In the genomic region with DNA sequence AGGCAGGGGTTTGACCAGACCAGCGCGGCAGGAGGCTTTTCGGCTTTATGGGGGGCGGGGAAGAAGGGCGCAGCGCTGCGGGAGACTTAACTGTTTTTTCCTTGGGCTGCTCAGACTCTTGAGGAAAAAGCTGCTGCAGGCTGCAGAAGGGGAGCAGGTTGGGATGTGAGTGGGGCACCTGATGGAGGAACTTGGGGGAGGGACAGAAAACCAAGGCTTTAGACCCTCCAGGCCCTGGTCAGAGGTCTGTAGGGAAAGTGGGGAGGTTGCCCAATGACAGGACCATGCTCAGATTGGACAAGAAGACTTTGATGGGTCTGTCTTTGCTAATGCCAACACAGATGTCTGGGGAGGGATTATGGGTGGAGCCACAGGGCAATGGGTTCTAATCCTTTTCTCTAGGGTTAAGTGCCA, we compare ENCODE assay signal across 8 mouse cellular contexts. TPM values are rescaled to one million over a fixed set of nuclear protein-coding genes. Genes with fewer than 3 reads are reported as not detected.
DNase-seq lines count a peak whose midpoint lies in the region; ATAC-seq and TF ChIP-seq lines count a peak whose summit lies in the region.

No protein-coding gene starts in this region.

- no peaks in the 10 kb centered on the region for H3K36me3 ChIP-seq in ES-E14 (ENCODE audit: control insufficient read depth, insufficient read depth, low read length, poor library complexity, severe bottlenecking)
- H3K36me3 ChIP-seq in hindbrain, embryonic 14.5 days (replicated peaks; ENCODE audit: control insufficient read depth, insufficient read depth): no peaks in the 10 kb centered on the region
- H3K36me3 ChIP-seq in liver, embryonic 12.5 days: no peaks in the 10 kb centered on the region
- no peaks in the 10 kb centered on the region for H3K36me3 ChIP-seq in thymus, adult 2 months (ENCODE audit: control insufficient read depth, insufficient read depth, low read length)

- in situ Hi-C loops in ES-E14 (cut with MboI; ENCODE audit: low sequenced_read_pairs in 2 of 2, unreplicated experiment in 2 of 2): no loop called here

- H3K4me1 ChIP-seq in ES-E14 (ENCODE audit: control insufficient read depth in 2 of 2, insufficient read depth in 2 of 2, low read length in 2 of 2, poor library complexity in 1 of 2): peaks cover 0 to 5% of the 10 kb centered on the region in 2 experiments; a peak in 1 of 4 replicates
- H3K4me1 ChIP-seq in hindbrain, embryonic 14.5 days (replicated peaks; ENCODE audit: control insufficient read depth, insufficient read depth, low read length): peaks cover 12% of the 10 kb centered on the region
- H3K4me1 ChIP-seq in liver, embryonic 12.5 days: peaks cover 9% of the 10 kb centered on the region
- peaks cover 22% of the 10 kb centered on the region for H3K4me1 ChIP-seq in thymus, adult 2 months (replicated peaks; ENCODE audit: control insufficient read depth, insufficient read depth, low read length)

- no peaks in the 10 kb centered on the region for H3K9me3 ChIP-seq in ES-E14 (ENCODE audit: control insufficient read depth, insufficient read depth, low read depth, low read length)
- H3K9me3 ChIP-seq in hindbrain, embryonic 14.5 days (ENCODE audit: control insufficient read depth, low read length): no peaks in the 10 kb centered on the region
- no peaks in the 10 kb centered on the region for H3K9me3 ChIP-seq in liver, embryonic 12.5 days (replicated peaks)

- no peak overlapping the region for H3K9ac ChIP-seq in ES-E14 (ENCODE audit: insufficient read depth, low read depth, low read length, poor library complexity, severe bottlenecking)
- H3K9ac ChIP-seq in hindbrain, embryonic 14.5 days: peak overlapping the region; percentile 60
- H3K9ac ChIP-seq in liver, embryonic 12.5 days: 0 out of 2 replicates have a peak overlapping the region, but pooled peaks have one; percentile 44

- no peak; the same call in 1 of the 2 replicates for ATAC-seq in hindbrain, embryonic 14.5 days (ENCODE audit: low FRiP score)
- no peak for ATAC-seq in liver, embryonic 12.5 days

- WGBS in hindbrain, embryonic 14.5 days: 5% methylated on average over 7 of the region's 7 CpGs
- 9% methylated on average over 7 of the region's 7 CpGs for whole genome bisulfite sequencing in liver, embryonic 12.5 days (ENCODE audit: insufficient replicate concordance)
- WGBS in thymus, adult 2 months: 19% methylated on average over 7 of the region's 7 CpGs

- H3K27me3 ChIP-seq in hindbrain, embryonic 14.5 days (ENCODE audit: control insufficient read depth, insufficient read depth, low read length): peaks cover 18% of the 10 kb centered on the region
- peaks cover 67% of the 10 kb centered on the region for H3K27me3 ChIP-seq in liver, embryonic 12.5 days (replicated peaks)
- no peaks in the 10 kb centered on the region for H3K27me3 ChIP-seq in thymus, adult 2 months (ENCODE audit: control insufficient read depth, insufficient read depth, low read length)

- no peak for TF ChIP-seq POLR2A in thymus, adult 2 months (IDR thresholded peaks at IDR 0.05; ENCODE audit: control insufficient read depth, extremely low read depth, insufficient read depth, low read length, poor library complexity)

- peak; percentile 57 for DNase-seq in cerebellum, adult 9-10 months
- no peak for DNase-seq in cerebellum, postnatal 14 days
- DNase-seq in ES-E14 (ENCODE audit: low read depth, low spot score): no peak
- DNase-seq in hindbrain, embryonic 14.5 days (ENCODE audit: low spot score): no peak
- no peak for DNase-seq in ovary, adult 18-20 months (ENCODE audit: low spot score)
- no peak for DNase-seq in spleen, postnatal 10 days (ENCODE audit: low spot score in 2 of 2)
- no peak for DNase-seq in thymus, adult 2 months

- H3K4me3 ChIP-seq in ES-E14 (ENCODE audit: insufficient read depth in 1 of 2, low read depth in 1 of 2, low read length in 2 of 2, poor library complexity in 1 of 2, severe bottlenecking in 1 of 2): peak overlapping the region; percentile 42 to 47; a peak in 3 of 4 replicates
- H3K4me3 ChIP-seq in hindbrain, embryonic 14.5 days (replicated peaks; ENCODE audit: low read length): peak overlapping the region; percentile 49
- peak overlapping the region; percentile 39 for H3K4me3 ChIP-seq in liver, embryonic 12.5 days
- no peak overlapping the region for H3K4me3 ChIP-seq in thymus, adult 2 months (ENCODE audit: control insufficient read depth, insufficient read depth, low read length)

- H3K27ac ChIP-seq in ES-E14 (ENCODE audit: insufficient read depth, low read depth, low read length, poor library complexity, severe bottlenecking): no peak overlapping the region
- H3K27ac ChIP-seq in hindbrain, embryonic 14.5 days: no peak overlapping the region
- no peak overlapping the region for H3K27ac ChIP-seq in liver, embryonic 12.5 days
- no peak overlapping the region for H3K27ac ChIP-seq in thymus, adult 2 months (ENCODE audit: control insufficient read depth, insufficient read depth, low read length)

- TF ChIP-seq CTCF in thymus, adult 2 months (IDR thresholded peaks at IDR 0.05; ENCODE audit: borderline replicate concordance, control insufficient read depth, extremely low read depth, insufficient read depth, low read length, poor library complexity): no peak

- peak overlapping the region; percentile 76 for H3K4me2 ChIP-seq in hindbrain, embryonic 14.5 days (replicated peaks)
- H3K4me2 ChIP-seq in liver, embryonic 12.5 days: peak overlapping the region; percentile 64

TF ChIP-seq in ES-E14, 5 proteins besides CTCF, POLR2A, EP300 and RAD21:
- TF ChIP-seq ZNF384 (IDR thresholded peaks at IDR 0.05; ENCODE audit: low read depth, low read length) (no peak), HCFC1 (IDR thresholded peaks at IDR 0.05; ENCODE audit: borderline replicate concordance, insufficient read depth, low read length) (no peak), ZC3H11A (IDR thresholded peaks at IDR 0.05; ENCODE audit: borderline replicate concordance, low read depth, low read length) (no peak), CHD2 (IDR thresholded peaks at IDR 0.05; ENCODE audit: low read depth, low read length) (no peak), MAFK (IDR thresholded peaks at IDR 0.05; ENCODE audit: insufficient read depth, low read depth, low read length) (no peak)
TF ChIP-seq in ES-E14: peak in this region for 0.

RNA-seq across cellular contexts. Expression of gene AI854703, which starts 1.0 kb away (rescaled TPM):
- 0.67 and 0.90 TPM in 2 replicates for total RNA-seq in ES-E14 (2012; rRNA removed)
- 23.1 and 25.7 TPM in 2 replicates for polyA plus RNA-seq in hindbrain, embryonic 14.5 days (2014; fragmentation: Nextera tagmentation; extraction: Ambion mirVana)
- polyA plus RNA-seq in liver, embryonic 12.5 days (2016; fragmentation: Nextera tagmentation; extraction: Ambion mirVana): 0.30 and 0.50 TPM in 2 replicates
- 1.5 and 1.7 TPM in 2 replicates for polyA plus RNA-seq in thymus, adult 2 months (2012; rRNA removed)

RNA-seq across cellular contexts. Expression of gene Gimap8, which starts 19.5 kb away (rescaled TPM):
- total RNA-seq in ES-E14 (2012; rRNA removed): 0.11 and 0.22 TPM in 2 replicates
- 0.12 and 0.16 TPM in 2 replicates for polyA plus RNA-seq in hindbrain, embryonic 14.5 days (2014; fragmentation: Nextera tagmentation; extraction: Ambion mirVana)
- polyA plus RNA-seq in liver, embryonic 12.5 days (2016; fragmentation: Nextera tagmentation; extraction: Ambion mirVana): 0.93 and 1.0 TPM in 2 replicates
- 26.6 and 29.8 TPM in 2 replicates for polyA plus RNA-seq in thymus, adult 2 months (2012; rRNA removed)

RNA-seq across cellular contexts. Expression of gene Zfp775, which starts 25.7 kb away (rescaled TPM):
- total RNA-seq in ES-E14 (2012; rRNA removed): 3.5 and 3.8 TPM in 2 replicates
- 11.8 and 13.6 TPM in 2 replicates for polyA plus RNA-seq in hindbrain, embryonic 14.5 days (2014; fragmentation: Nextera tagmentation; extraction: Ambion mirVana)
- polyA plus RNA-seq in liver, embryonic 12.5 days (2016; fragmentation: Nextera tagmentation; extraction: Ambion mirVana): 2.0 and 2.2 TPM in 2 replicates
- polyA plus RNA-seq in thymus, adult 2 months (2012; rRNA removed): 8.2 and 10.2 TPM in 2 replicates

RNA-seq across cellular contexts. Expression of gene Gm44965, which starts 33.8 kb away (rescaled TPM):
- total RNA-seq in ES-E14 (2012; rRNA removed): not detected in 2 replicates
- polyA plus RNA-seq in hindbrain, embryonic 14.5 days (2014; fragmentation: Nextera tagmentation; extraction: Ambion mirVana): 0.74 and 0.78 TPM in 2 replicates
- polyA plus RNA-seq in liver, embryonic 12.5 days (2016; fragmentation: Nextera tagmentation; extraction: Ambion mirVana): not detected in 2 replicates
- not detected in 2 replicates for polyA plus RNA-seq in thymus, adult 2 months (2012; rRNA removed)

RNA-seq across cellular contexts. Expression of gene Repin1, which starts 33.8 kb away (rescaled TPM):
- 17.4 and 22.8 TPM in 2 replicates for total RNA-seq in ES-E14 (2012; rRNA removed)
- 37.4 and 41.7 TPM in 2 replicates for polyA plus RNA-seq in hindbrain, embryonic 14.5 days (2014; fragmentation: Nextera tagmentation; extraction: Ambion mirVana)
- polyA plus RNA-seq in liver, embryonic 12.5 days (2016; fragmentation: Nextera tagmentation; extraction: Ambion mirVana): 11.8 and 13.2 TPM in 2 replicates
- 35.3 and 40.2 TPM in 2 replicates for polyA plus RNA-seq in thymus, adult 2 months (2012; rRNA removed)

Comparison
In these comparisons a context has a peak if more than half of its experiments do, and no peak if none do; other contexts are left out.
1. RNA of gene Gimap8, which starts 19.5 kb away (polyA plus RNA-seq): 26.6 to 29.8 TPM in thymus, adult 2 months; 0.93 to 1.0 TPM in liver, embryonic 12.5 days and 0.12 to 0.16 TPM in hindbrain, embryonic 14.5 days; every median in the first group is over 10 times any median in the second.